Mouse (Mus musculus) liver, postnatal 0 days (tissue): ENCODE data around the gene Azin2.

ENCODE experiments used
- CTCF ChIP-seq: sonication (generic); IDR thresholded peaks from 2 replicates; pipeline ENCODE4 v1.5.1; 2016; ENCODE audit warnings: antibody characterized with exemption, low read depth
- EP300 ChIP-seq: IDR thresholded peaks from 2 replicates; pipeline ENCODE4 v1.6.1; 2016; ENCODE audit warnings: antibody characterized with exemption, low read depth, mild to moderate bottlenecking

- TF ChIP-seq CTCF = no peak
- TF ChIP-seq EP300 = no peak
Observed at GRCm38 (mm10) chr4:128949470-128950005, 12.7 kb downstream of the Azin2 start.
